Mouse (Mus musculus): ENCODE measurements around the gene Cngb1.

- no peak for TF ChIP-seq CTCF (IDR thresholded peaks at IDR 0.05; ENCODE audit: low read depth)
- no peak for TF ChIP-seq EP300 (IDR thresholded peaks at IDR 0.05; ENCODE audit: low read depth)
These were observed 90.5 kb downstream of the Cngb1 start for GRCm38 (mm10) chr8:95215709-95216360.

Measured in liver, embryonic 14.5 days (tissue).